ENCODE assay signal across 17 mouse cellular contexts in the genomic region with DNA sequence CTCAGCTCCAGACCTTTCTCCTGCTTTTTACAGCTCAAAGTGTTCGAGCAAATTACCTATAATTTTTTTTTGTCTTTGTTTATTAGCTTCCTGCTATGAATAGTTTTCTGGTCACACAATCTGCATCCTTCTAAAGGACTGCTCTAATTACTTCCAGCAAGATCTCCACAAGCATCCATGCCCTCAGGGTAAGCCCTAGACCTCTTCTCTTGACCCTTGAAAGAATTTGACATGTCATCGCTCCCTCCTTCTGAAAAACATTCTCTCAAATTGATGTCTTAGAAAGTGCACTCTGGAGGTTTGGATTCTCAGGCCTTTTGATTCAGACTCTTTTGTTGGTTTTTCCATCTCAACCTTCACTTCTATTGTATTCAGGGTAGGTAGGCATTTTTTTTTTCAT.
DNase-seq lines count a peak whose midpoint lies in the region; ATAC-seq lines count a peak whose summit lies in the region.
"Had no signal": no experiment of that assay in that cellular context is flagged by ENCODE, and none has a peak within 500 bp of the region (broad histone marks: within the 10 kb centered on the region; RNA-seq: fewer than 3 reads in every experiment).

No protein-coding gene starts in this region.

- H3K9ac ChIP-seq in embryonic facial prominence, embryonic 11.5 days (replicated peaks; ENCODE audit: low read length): no peak overlapping the region
- no peak overlapping the region for H3K9ac ChIP-seq in heart, embryonic 12.5 days
- H3K9ac ChIP-seq: forebrain, embryonic 13.5 days; forebrain, postnatal 0 days; hindbrain, embryonic 13.5 days had no signal

- no peaks in the 10 kb centered on the region for H3K27me3 ChIP-seq in embryonic facial prominence, embryonic 11.5 days (ENCODE audit: control insufficient read depth, insufficient read depth, low read length)
- no peaks in the 10 kb centered on the region for H3K27me3 ChIP-seq in heart, embryonic 12.5 days (replicated peaks)
- H3K27me3 ChIP-seq: forebrain, embryonic 13.5 days; hindbrain, embryonic 13.5 days had no signal

- no peak overlapping the region for H3K4me2 ChIP-seq in embryonic facial prominence, embryonic 11.5 days (ENCODE audit: low read depth, low read length)
- H3K4me2 ChIP-seq in heart, embryonic 12.5 days: no peak overlapping the region
- H3K4me2 ChIP-seq: forebrain, embryonic 13.5 days; hindbrain, embryonic 13.5 days had no signal

- H3K4me1 ChIP-seq in embryonic facial prominence, embryonic 11.5 days (ENCODE audit: control insufficient read depth, insufficient read depth, low read length): no peaks in the 10 kb centered on the region
- H3K4me1 ChIP-seq in heart, embryonic 12.5 days (replicated peaks): no peaks in the 10 kb centered on the region
- H3K4me1 ChIP-seq: forebrain, embryonic 13.5 days; hindbrain, embryonic 13.5 days had no signal

- no peaks in the 10 kb centered on the region for H3K9me3 ChIP-seq in embryonic facial prominence, embryonic 11.5 days (replicated peaks; ENCODE audit: control insufficient read depth, low read length)
- peaks cover 3% of the 10 kb centered on the region; the same call in 1 of the 2 replicates for H3K9me3 ChIP-seq in heart, embryonic 12.5 days (replicated peaks)
- H3K9me3 ChIP-seq: forebrain, embryonic 13.5 days; hindbrain, embryonic 13.5 days had no signal

- 31% methylated on average over 2 of the region's 2 CpGs for WGBS in embryonic facial prominence, embryonic 11.5 days
- 82% methylated on average over 2 of the region's 2 CpGs for WGBS in heart, embryonic 12.5 days

- DNase-seq in retina, postnatal 1 day: peak; percentile 3
- DNase-seq in retina, embryonic 14.5 days (ENCODE audit: low spot score): no peak
- DNase-seq in embryo, embryonic 10.5 days (ENCODE audit: low spot score): peak; percentile 74
- DNase-seq in embryonic facial prominence, embryonic 11.5 days (ENCODE audit: low spot score): peak; percentile 56
- DNase-seq in frontal cortex, postnatal 14 days (ENCODE audit: low spot score in 2 of 2): no peak
- no peak for DNase-seq in heart, postnatal 25 days (ENCODE audit: low spot score)
- DNase-seq: adrenal gland, postnatal 10 days; cerebellum, adult 11-12 months; cerebellum, adult 9-10 months; cerebellum, postnatal 25 days; forebrain, postnatal 0 days; gastrocnemius, postnatal 36 days; heart, postnatal 10 days had no signal

- no peak overlapping the region for H3K27ac ChIP-seq in embryonic facial prominence, embryonic 11.5 days (replicated peaks; ENCODE audit: low read depth, low read length)
- no peak overlapping the region for H3K27ac ChIP-seq in heart, embryonic 12.5 days (ENCODE audit: poor library complexity, severe bottlenecking)
- H3K27ac ChIP-seq: forebrain, embryonic 13.5 days; hindbrain, embryonic 13.5 days; hindbrain, postnatal 0 days had no signal

- intact Hi-C loops in heart, postnatal 25 days (cut with DNase I): no loop called here

- H3K36me3 ChIP-seq in embryonic facial prominence, embryonic 11.5 days (replicated peaks; ENCODE audit: control insufficient read depth, insufficient read depth, low read depth, low read length): no peaks in the 10 kb centered on the region
- no peaks in the 10 kb centered on the region for H3K36me3 ChIP-seq in heart, embryonic 12.5 days
- H3K36me3 ChIP-seq: hindbrain, embryonic 13.5 days had no signal

- no peak for ATAC-seq in embryonic facial prominence, embryonic 11.5 days (replicated peaks; ENCODE audit: insufficient number of reproducible peaks, low FRiP score, low TSS enrichment, low read depth)
- no peak for ATAC-seq in heart, embryonic 12.5 days (ENCODE audit: insufficient number of reproducible peaks, low FRiP score)
- ATAC-seq: forebrain, embryonic 13.5 days; forebrain, postnatal 0 days; hindbrain, postnatal 0 days had no signal

- H3K4me3 ChIP-seq in embryonic facial prominence, embryonic 11.5 days (ENCODE audit: low read depth, low read length): no peak overlapping the region
- H3K4me3 ChIP-seq in heart, embryonic 12.5 days: no peak overlapping the region
- H3K4me3 ChIP-seq: forebrain, embryonic 13.5 days; hindbrain, embryonic 13.5 days had no signal

Comparison
In these comparisons a context has a peak if more than half of its experiments do, and no peak if none do; other contexts are left out.
1. DNase-seq: peak in retina, postnatal 1 day (single experiment), embryo, embryonic 10.5 days (single experiment) and embryonic facial prominence, embryonic 11.5 days (single experiment); none in retina, embryonic 14.5 days (single experiment), frontal cortex, postnatal 14 days (0 of 2) and heart, postnatal 25 days (single experiment).